Mouse (Mus musculus) stomach, embryonic 14.5 days (tissue): Measurements from ENCODE around the gene Ess2. TPM values are rescaled to one million over a fixed set of nuclear protein-coding genes. Genes with fewer than 3 reads are reported as not detected.
A peak's percentile ranks its signal among the peaks of the same experiment; 100 is the strongest.

Experiments
- ATAC-seq: fragments of 200-750 bp; cut with Nextera tagmentation; 2 replicates; pipeline ENCODE4 v1.8.0; 2017; ENCODE audit warnings: low read depth, moderate TSS enrichment; ENCODE audit not compliant: insufficient number of reproducible peaks, insufficient read depth, low FRiP score
- H3K27ac ChIP-seq: fragments of 300-500 bp; sonication (generic); 2 replicates; pipeline ENCODE4 v1.5.1; 2014; ENCODE audit warnings: mild to moderate bottlenecking, low read length, moderate library complexity, mixed read lengths
- H3K27me3 ChIP-seq: fragments of 300-500 bp; sonication (generic); 2 replicates; pipeline ENCODE4 v1.6.1; 2014; ENCODE audit warnings: low read length, control low read depth, mixed read lengths; ENCODE audit not compliant: control insufficient read depth, insufficient read depth
- H3K36me3 ChIP-seq: fragments of 300-500 bp; sonication (generic); 2 replicates; pipeline ENCODE4 v1.6.1; 2014; ENCODE audit warnings: mild to moderate bottlenecking, control low read depth, low read length, moderate library complexity, mixed read lengths; ENCODE audit not compliant: control insufficient read depth, insufficient read depth
- H3K4me1 ChIP-seq: fragments of 300-500 bp; sonication (generic); 2 replicates; pipeline ENCODE4 v1.6.1; 2014; ENCODE audit warnings: low read length, control low read depth, mixed read lengths; ENCODE audit not compliant: control insufficient read depth, insufficient read depth
- H3K4me2 ChIP-seq: fragments of 300-500 bp; sonication (generic); replicated peaks from 2 replicates; pipeline ENCODE4 v1.6.1; 2014; ENCODE audit warnings: low read depth, low read length, control low read depth
- H3K4me3 ChIP-seq: fragments of 300-500 bp; sonication (generic); 2 replicates; pipeline ENCODE4 v1.5.1; 2014; ENCODE audit warnings: low read depth, low read length, control low read depth
- H3K9ac ChIP-seq: fragments of 300-500 bp; sonication (generic); replicated peaks from 2 replicates; pipeline ENCODE4 v1.6.1; 2014; ENCODE audit warnings: low read depth, mild to moderate bottlenecking, control low read depth, low read length, moderate library complexity, mixed read lengths
- H3K9me3 ChIP-seq: fragments of 300-500 bp; sonication (generic); 2 replicates; pipeline ENCODE4 v1.6.1; 2016; ENCODE audit warnings: low read depth, low read length, control low read depth; ENCODE audit not compliant: control insufficient read depth
- WGBS: fragments of 180-500 bp; shearing (Covaris S2); extraction: QIAGEN DNeasy Blood & Tissue Kit; methylation state at CpG from one replicate; pipeline ENCODE4 v1.1.7; 2014; 5-methylcytosine and 5-hydroxymethylcytosine counted together
- polyA plus RNA-seq: library from polyadenylated mRNA; unstranded; fragments of >200 nt; fragmentation: Nextera tagmentation; extraction: Ambion mirVana; gene quantifications from 2 replicates; pipeline ENCODE4 v1.2.1, GENCODE M21; 2014

Gene Ess2
- polyA plus RNA-seq, 1 experiment from 2014 or later, result 38.1 TPM

GRCm38 (mm10) chr16:17898462-17898861 lies 12.7 kb downstream of the Ess2 start, which contains the start of the genes Dgcr2 and Tssk2:
Gene Dgcr2, minus strand, starts transcription at chr16:17898562.
Gene Tssk2, plus strand, starts transcription at chr16:17898637.
- Histone ChIP-seq H3K9me3 (no peaks in the 10 kb centered on the region), H3K4me1 (no peaks in the 10 kb centered on the region), H3K9ac (no peak within 1 kb of the TSS), H3K36me3 (peaks cover 41% of the 10 kb centered on the region), H3K27ac (no peak within 1 kb of the TSS), H3K4me2 (no peak within 1 kb of the TSS), H3K4me3 (no peak within 1 kb of the TSS), H3K27me3 (no peaks in the 10 kb centered on the region)
- 87% methylated on average over 14 of the region's 14 CpGs for WGBS
- ATAC-seq, result no peak

- H3K27me3 ChIP-seq, result no peaks in the 10 kb centered on the region
- peaks cover 18% of the 10 kb centered on the region for H3K36me3 ChIP-seq
- H3K4me3 ChIP-seq, result no peak overlapping the region
- no peaks in the 10 kb centered on the region; the same call in 1 of the 2 replicates for H3K4me1 ChIP-seq
- ATAC-seq, result no peak
- H3K27ac ChIP-seq, result no peak overlapping the region
- H3K9ac ChIP-seq, result no peak overlapping the region
- H3K4me2 ChIP-seq, result no peak overlapping the region
- no peaks in the 10 kb centered on the region for H3K9me3 ChIP-seq
These were observed 15.1 kb downstream of the Ess2 start for GRCm38 (mm10) chr16:17896091-17896490.

GRCm38 (mm10) chr16:17893923-17894322 lies 17.2 kb downstream of the Ess2 start, which contains the start of gene Tssk1:
Gene Tssk1, plus strand, starts transcription at chr16:17894223.
- H3K4me1 ChIP-seq, result peaks cover 12% of the 10 kb centered on the region
- WGBS, result 86% methylated on average over 2 of the region's 2 CpGs

GRCm38 (mm10) chr16:17892606-17893005 lies 18.5 kb downstream of the Ess2 start:
- Histone ChIP-seq H3K27me3 (no peaks in the 10 kb centered on the region), H3K4me2 (peak overlapping the region; percentile 33; the same call in 1 of the 2 replicates), H3K27ac (peak overlapping the region; percentile 64; the same call in 1 of the 2 replicates), H3K4me3 (no peak overlapping the region), H3K4me1 (peaks cover 12% of the 10 kb centered on the region), H3K36me3 (no peaks in the 10 kb centered on the region), H3K9me3 (no peaks in the 10 kb centered on the region), H3K9ac (no peak overlapping the region)
- 57% methylated on average over 3 of the region's 3 CpGs for WGBS
- no peak for ATAC-seq

More at GRCm38 (mm10) chr16:17893923-17894322, 17.2 kb downstream of the Ess2 start, which contains the start of gene Tssk1:
- no peak within 1 kb of the TSS for H3K4me2 ChIP-seq
- no peak for ATAC-seq
- H3K27ac ChIP-seq, result no peak within 1 kb of the TSS
- H3K36me3 ChIP-seq, result peaks cover 4% of the 10 kb centered on the region
- no peak within 1 kb of the TSS for H3K9ac ChIP-seq
- no peak within 1 kb of the TSS for H3K4me3 ChIP-seq
- H3K9me3 ChIP-seq, result no peaks in the 10 kb centered on the region
- no peaks in the 10 kb centered on the region for H3K27me3 ChIP-seq

GRCm38 (mm10) chr16:17891567-17891959 lies 19.6 kb downstream of the Ess2 start, which contains the start of gene Gm20518:
Gene Gm20518, minus strand, starts transcription at chr16:17891671.
- H3K27ac ChIP-seq, result peak within 1 kb of the TSS; percentile 96
- H3K9me3 ChIP-seq, result no peaks in the 10 kb centered on the region
- peak within 1 kb of the TSS; percentile 94 for H3K9ac ChIP-seq
- ATAC-seq, result peak; percentile 99
- WGBS, result 1% methylated on average over 31 of the region's 38 CpGs
- H3K36me3 ChIP-seq, result no peaks in the 10 kb centered on the region
- H3K4me1 ChIP-seq, result peaks cover 12% of the 10 kb centered on the region
- no peaks in the 10 kb centered on the region for H3K27me3 ChIP-seq
- peak within 1 kb of the TSS; percentile 98 for H3K4me3 ChIP-seq
- peak within 1 kb of the TSS; percentile 81 for H3K4me2 ChIP-seq

- H3K4me3 ChIP-seq, result peak overlapping the region; percentile 98
- peak overlapping the region; percentile 94 for H3K9ac ChIP-seq
- H3K4me2 ChIP-seq, result peak overlapping the region; percentile 81
- no peaks in the 10 kb centered on the region for H3K9me3 ChIP-seq
- peaks cover 12% of the 10 kb centered on the region for H3K4me1 ChIP-seq
- H3K36me3 ChIP-seq, result no peaks in the 10 kb centered on the region
- ATAC-seq, result peak; percentile 59
- under 1% methylated on average over 42 of the region's 44 CpGs for WGBS
- H3K27me3 ChIP-seq, result no peaks in the 10 kb centered on the region
- peak overlapping the region; percentile 96 for H3K27ac ChIP-seq
These were observed 20.1 kb downstream of the Ess2 start for GRCm38 (mm10) chr16:17890917-17891566.

- 40% methylated on average over 2 of the region's 2 CpGs for WGBS
- Histone ChIP-seq H3K4me2 (peak overlapping the region; percentile 81), H3K27ac (no peak overlapping the region), H3K4me1 (peaks cover 12% of the 10 kb centered on the region), H3K4me3 (peak overlapping the region; percentile 98), H3K27me3 (no peaks in the 10 kb centered on the region), H3K36me3 (no peaks in the 10 kb centered on the region), H3K9me3 (no peaks in the 10 kb centered on the region), H3K9ac (peak overlapping the region; percentile 94; the same call in 1 of the 2 replicates)
- no peak for ATAC-seq
These were observed 20.8 kb downstream of the Ess2 start for GRCm38 (mm10) chr16:17890342-17890727.

- Histone ChIP-seq H3K27ac (no peak overlapping the region), H3K4me1 (peaks cover 12% of the 10 kb centered on the region), H3K27me3 (no peaks in the 10 kb centered on the region), H3K4me3 (peak overlapping the region; percentile 98; the same call in 1 of the 2 replicates), H3K9ac (0 out of 2 replicates have a peak overlapping the region, but pooled peaks have one; percentile 94), H3K9me3 (no peaks in the 10 kb centered on the region), H3K36me3 (no peaks in the 10 kb centered on the region), H3K4me2 (peak overlapping the region; percentile 81)
- WGBS, result 87% methylated on average over 6 of the region's 6 CpGs
- no peak for ATAC-seq
These were observed 21.3 kb downstream of the Ess2 start for GRCm38 (mm10) chr16:17889689-17890341.
